Mouse (Mus musculus): ENCODE measurements around the gene Bbox1. TPM values are rescaled to one million over a fixed set of nuclear protein-coding genes. Genes with fewer than 3 reads are reported as not detected.

The Bbox1 gene
- polyA plus RNA-seq, 1 experiment from 2014 or later, result 0.17 TPM

DNA sequence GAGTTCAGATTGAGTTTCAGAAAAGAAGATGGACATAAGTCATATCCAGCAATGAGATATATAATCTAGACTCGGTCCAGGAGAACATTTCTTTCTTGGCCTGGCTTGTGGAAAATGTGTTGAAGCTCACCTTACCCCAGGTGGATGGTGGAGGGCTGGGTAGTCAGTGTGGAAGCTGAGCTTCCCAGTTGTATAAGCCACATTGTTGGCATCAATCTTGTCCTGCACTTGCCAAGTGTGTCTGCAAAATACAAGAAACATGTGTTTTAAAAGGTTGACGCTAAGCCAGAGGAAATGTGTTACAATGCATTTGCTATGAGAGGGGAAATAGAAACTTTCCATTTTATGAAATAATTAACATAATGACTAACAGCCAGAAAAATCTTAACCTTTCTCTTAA, 38.9 kb downstream of the Bbox1 start:
- no peaks in the 10 kb centered on the region for H3K4me1 ChIP-seq (replicated peaks; ENCODE audit: insufficient read depth, low read length)
- H3K27me3 ChIP-seq (ENCODE audit: insufficient read depth, low read length), result no peaks in the 10 kb centered on the region
- no peak overlapping the region for H3K9ac ChIP-seq (ENCODE audit: low read depth, low read length)
- H3K9me3 ChIP-seq (replicated peaks; ENCODE audit: low read length), result no peaks in the 10 kb centered on the region
- no peak overlapping the region for H3K4me2 ChIP-seq (ENCODE audit: low read length)
- 70% methylated on average over 2 of the region's 2 CpGs for WGBS
- H3K4me3 ChIP-seq (replicated peaks; ENCODE audit: low read depth, low read length), result no peak overlapping the region
- H3K36me3 ChIP-seq (ENCODE audit: insufficient read depth, low read length), result no peaks in the 10 kb centered on the region
- no peak for TF ChIP-seq CTCF (IDR thresholded peaks at IDR 0.05; ENCODE audit: low read depth)
- ATAC-seq (replicated peaks; ENCODE audit: low FRiP score, low read depth) (no peak), DNase-seq (ENCODE audit: low spot score) (peak; percentile 21)
- no peak overlapping the region for H3K27ac ChIP-seq

DNA sequence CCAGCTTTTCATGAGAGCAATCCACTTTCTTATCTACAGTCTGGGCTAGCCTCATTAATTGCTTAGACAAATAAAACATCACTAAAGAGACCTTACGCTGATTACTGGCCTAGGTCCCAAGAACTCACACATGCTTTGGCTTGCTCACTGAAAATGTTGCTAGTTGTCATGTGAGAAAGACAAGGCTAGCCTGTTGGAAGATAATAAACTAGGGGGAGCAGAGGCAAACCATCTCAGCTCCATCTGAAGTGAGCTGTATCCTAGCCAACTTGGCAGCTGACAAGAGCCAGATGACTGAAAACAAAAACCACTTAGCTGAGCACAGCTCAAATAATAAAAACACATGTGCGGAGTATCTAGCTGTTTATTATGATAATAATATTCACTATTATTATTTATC, 40.2 kb downstream of the Bbox1 start:
- peak; percentile 66 for ATAC-seq (replicated peaks; ENCODE audit: low FRiP score, low read depth)

DNA sequence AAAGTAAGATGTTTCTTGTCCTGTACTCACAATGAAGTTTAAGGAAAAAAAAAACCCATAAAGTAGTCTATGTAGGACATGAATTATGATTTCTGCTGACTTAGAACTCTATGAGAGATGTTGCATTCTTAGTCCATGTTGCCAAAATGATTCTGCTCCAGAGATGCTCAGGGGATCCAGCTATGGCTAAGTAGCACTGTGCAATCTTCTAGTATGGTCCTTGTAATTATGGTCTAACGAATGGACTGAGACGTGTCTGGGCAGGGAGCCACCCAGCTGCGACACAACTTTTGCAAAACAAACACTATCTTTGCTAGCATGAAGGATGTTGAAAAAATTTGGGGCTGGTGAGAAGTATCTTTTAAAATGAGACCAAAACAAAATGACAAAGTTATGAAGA, 45.1 kb downstream of the Bbox1 start:
- Histone ChIP-seq H3K9ac (ENCODE audit: low read depth, low read length) (no peak overlapping the region), H3K27me3 (ENCODE audit: insufficient read depth, low read length) (no peaks in the 10 kb centered on the region), H3K36me3 (ENCODE audit: insufficient read depth, low read length) (no peaks in the 10 kb centered on the region), H3K4me1 (replicated peaks; ENCODE audit: insufficient read depth, low read length) (no peaks in the 10 kb centered on the region), H3K27ac (no peak overlapping the region), H3K4me3 (replicated peaks; ENCODE audit: low read depth, low read length) (no peak overlapping the region), H3K4me2 (ENCODE audit: low read length) (no peak overlapping the region), H3K9me3 (replicated peaks; ENCODE audit: low read length) (no peaks in the 10 kb centered on the region)
- 37% methylated on average over 3 of the region's 3 CpGs for WGBS
- no peak for ATAC-seq (replicated peaks; ENCODE audit: low FRiP score, low read depth)
- DNase-seq (ENCODE audit: low spot score), result peak; percentile 74
- no peak for TF ChIP-seq CTCF (IDR thresholded peaks at IDR 0.05; ENCODE audit: low read depth)

More for the DNA sequence above, 40.2 kb downstream of the Bbox1 start:
- Histone ChIP-seq H3K9me3 (replicated peaks; ENCODE audit: low read length) (no peaks in the 10 kb centered on the region), H3K27ac (no peak overlapping the region), H3K4me2 (ENCODE audit: low read length) (no peak overlapping the region), H3K9ac (ENCODE audit: low read depth, low read length) (no peak overlapping the region), H3K27me3 (ENCODE audit: insufficient read depth, low read length) (no peaks in the 10 kb centered on the region), H3K36me3 (ENCODE audit: insufficient read depth, low read length) (no peaks in the 10 kb centered on the region), H3K4me1 (replicated peaks; ENCODE audit: insufficient read depth, low read length) (no peaks in the 10 kb centered on the region), H3K4me3 (replicated peaks; ENCODE audit: low read depth, low read length) (no peak overlapping the region)
- DNase-seq (ENCODE audit: low spot score), result peak; percentile 57
- no peak for TF ChIP-seq CTCF (IDR thresholded peaks at IDR 0.05; ENCODE audit: low read depth)
- 63% methylated on average over 2 of the region's 2 CpGs for WGBS

DNA sequence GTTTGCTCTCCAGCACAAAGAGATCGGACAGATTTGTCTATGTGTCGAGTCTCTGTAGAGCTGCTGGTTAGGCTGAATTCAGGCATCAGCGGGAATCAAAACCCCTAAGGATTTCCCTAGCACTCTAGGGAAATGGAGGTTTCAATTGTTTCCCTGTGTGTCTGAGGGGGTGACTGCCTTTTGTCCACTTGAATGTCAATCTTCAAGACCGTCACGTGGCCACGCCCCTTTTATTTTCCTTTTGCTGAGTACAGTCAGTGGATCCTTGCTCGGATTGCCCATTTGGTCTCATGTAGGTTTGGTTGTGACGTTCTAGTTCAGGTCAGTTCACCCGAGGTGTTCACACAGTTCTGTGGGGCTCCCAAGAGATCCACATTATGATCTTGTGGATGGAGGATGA, 82.1 kb downstream of the Bbox1 start:
- ATAC-seq (replicated peaks; ENCODE audit: low FRiP score, low read depth) (no peak), DNase-seq (ENCODE audit: low spot score) (no peak)
- no peak for TF ChIP-seq CTCF (IDR thresholded peaks at IDR 0.05; ENCODE audit: low read depth)
- Histone ChIP-seq H3K4me3 (replicated peaks; ENCODE audit: low read depth, low read length) (no peak overlapping the region), H3K27me3 (ENCODE audit: insufficient read depth, low read length) (no peaks in the 10 kb centered on the region), H3K9me3 (replicated peaks; ENCODE audit: low read length) (no peaks in the 10 kb centered on the region), H3K9ac (ENCODE audit: low read depth, low read length) (no peak overlapping the region), H3K4me2 (ENCODE audit: low read length) (no peak overlapping the region), H3K36me3 (ENCODE audit: insufficient read depth, low read length) (no peaks in the 10 kb centered on the region), H3K27ac (no peak overlapping the region), H3K4me1 (replicated peaks; ENCODE audit: insufficient read depth, low read length) (no peaks in the 10 kb centered on the region; the same call in 1 of the 2 replicates)
- WGBS, result 82% methylated on average over 9 of the region's 9 CpGs

DNA sequence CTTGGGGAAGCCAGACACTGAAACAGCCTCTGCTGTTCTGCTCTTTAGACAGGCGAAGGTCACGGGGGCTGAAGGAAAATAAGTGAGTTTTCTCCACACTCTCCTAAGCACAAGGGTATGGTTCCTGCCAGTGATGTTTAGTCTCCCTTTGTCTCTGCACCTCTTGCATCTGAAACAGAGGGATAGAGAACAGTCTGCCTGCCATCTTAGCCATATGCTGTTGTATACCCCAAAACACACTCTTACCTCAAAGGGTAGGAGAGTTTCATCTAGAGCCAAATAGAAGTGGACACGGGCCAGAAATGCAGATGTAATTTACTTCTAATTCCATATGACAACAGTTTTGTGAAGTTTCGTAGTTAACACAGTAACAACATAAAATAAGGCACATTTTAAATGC, 83.6 kb downstream of the Bbox1 start:
- peak overlapping the region; percentile 32; the same call in 1 of the 2 replicates for H3K27ac ChIP-seq
- ATAC-seq (replicated peaks; ENCODE audit: low FRiP score, low read depth), result no peak

DNA sequence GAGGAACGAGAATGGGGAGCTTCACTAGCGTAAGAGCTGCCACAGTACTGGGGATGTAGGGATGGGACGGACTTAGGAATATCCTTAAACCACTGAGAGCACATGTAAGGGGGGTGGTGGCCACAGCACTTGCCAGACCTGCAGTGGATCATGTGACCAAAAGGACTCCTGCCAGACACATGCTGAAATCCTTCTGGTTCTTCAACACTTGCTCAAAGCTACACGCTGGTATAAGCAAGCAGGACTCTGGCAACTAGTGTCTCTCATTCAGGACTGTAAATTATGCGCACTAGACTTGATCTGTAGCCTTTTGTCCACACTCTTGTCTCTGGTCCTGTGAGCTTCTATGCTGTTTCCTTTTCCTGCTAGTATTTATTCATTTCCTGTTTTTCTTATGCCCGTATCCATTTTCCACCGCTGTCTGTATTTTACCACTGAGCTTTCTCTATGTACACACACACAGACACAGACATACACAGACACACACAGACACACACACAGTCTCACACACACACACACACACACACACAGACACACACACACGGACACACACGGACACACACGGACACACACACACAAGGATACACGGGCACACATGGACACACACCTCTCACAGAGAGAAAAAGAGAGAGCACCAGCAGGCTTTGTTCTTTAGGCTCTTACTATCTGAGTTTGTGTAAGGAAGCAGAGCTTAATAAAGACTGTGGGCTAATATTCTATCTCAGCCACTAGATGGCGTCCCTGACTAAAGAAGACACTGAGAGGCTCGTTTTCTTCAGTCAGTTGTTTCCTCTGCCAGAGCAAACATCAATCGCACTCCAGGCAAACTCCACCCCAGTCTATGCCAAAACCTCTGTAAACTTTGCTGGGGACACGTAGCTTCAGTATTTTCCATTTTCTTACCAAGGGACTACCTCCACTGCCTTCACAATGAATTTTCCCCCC, 84.9 kb downstream of the Bbox1 start:
- H3K4me1 ChIP-seq (replicated peaks; ENCODE audit: insufficient read depth, low read length), result no peaks in the 10 kb centered on the region; the same call in none of the 2 replicates
- H3K27me3 ChIP-seq (ENCODE audit: insufficient read depth, low read length), result no peaks in the 10 kb centered on the region
- H3K27ac ChIP-seq, result no peak overlapping the region
- no peak overlapping the region for H3K9ac ChIP-seq (ENCODE audit: low read depth, low read length)
- no peak overlapping the region for H3K4me3 ChIP-seq (replicated peaks; ENCODE audit: low read depth, low read length)
- H3K9me3 ChIP-seq (replicated peaks; ENCODE audit: low read length), result no peaks in the 10 kb centered on the region
- TF ChIP-seq CTCF (IDR thresholded peaks at IDR 0.05; ENCODE audit: low read depth), result peak; percentile 92
- H3K4me2 ChIP-seq (ENCODE audit: low read length), result peak overlapping the region; percentile 14; the same call in 1 of the 2 replicates
- ATAC-seq (replicated peaks; ENCODE audit: low FRiP score, low read depth) (peak; percentile 59), DNase-seq (ENCODE audit: low spot score) (peak; percentile 97)
- no peaks in the 10 kb centered on the region for H3K36me3 ChIP-seq (ENCODE audit: insufficient read depth, low read length)
- WGBS, result 35% methylated on average over 15 of the region's 15 CpGs

More for the DNA sequence above, 83.6 kb downstream of the Bbox1 start:
- no peak for TF ChIP-seq CTCF (IDR thresholded peaks at IDR 0.05; ENCODE audit: low read depth)
- Histone ChIP-seq H3K27me3 (ENCODE audit: insufficient read depth, low read length) (no peaks in the 10 kb centered on the region), H3K4me3 (replicated peaks; ENCODE audit: low read depth, low read length) (no peak overlapping the region), H3K36me3 (ENCODE audit: insufficient read depth, low read length) (no peaks in the 10 kb centered on the region), H3K4me2 (ENCODE audit: low read length) (no peak overlapping the region), H3K4me1 (replicated peaks; ENCODE audit: insufficient read depth, low read length) (no peaks in the 10 kb centered on the region; the same call in 1 of the 2 replicates), H3K9me3 (replicated peaks; ENCODE audit: low read length) (no peaks in the 10 kb centered on the region), H3K9ac (ENCODE audit: low read depth, low read length) (no peak overlapping the region)
- 55% methylated on average over 4 of the region's 4 CpGs for WGBS
- DNase-seq (ENCODE audit: low spot score), result peak; percentile 50

Measured in kidney, postnatal 0 days (tissue).